Mouse (Mus musculus) stomach, embryonic 16.5 days (tissue): Measurements from ENCODE around the gene Slc22a21. TPM values are rescaled to one million over a fixed set of nuclear protein-coding genes. Genes with fewer than 3 reads are reported as not detected.

Source experiments
- ATAC-seq: fragments of 200-750 bp; cut with Nextera tagmentation; 2 replicates; pipeline ENCODE4 v1.8.0; 2017; ENCODE audit warnings: moderate number of reproducible peaks, moderate TSS enrichment; ENCODE audit not compliant: insufficient read depth, low FRiP score
- H3K27ac ChIP-seq: fragments of 300-500 bp; sonication (generic); 2 replicates; pipeline ENCODE4 v1.5.1; 2014; ENCODE audit warnings: low read length
- H3K27me3 ChIP-seq: fragments of 300-500 bp; sonication (generic); 2 replicates; pipeline ENCODE4 v1.6.1; 2014; ENCODE audit warnings: low read length, control low read depth, mixed read lengths; ENCODE audit not compliant: control insufficient read depth, insufficient read depth
- H3K36me3 ChIP-seq: fragments of 300-500 bp; sonication (generic); 2 replicates; pipeline ENCODE4 v1.6.1; 2014; ENCODE audit warnings: low read length; ENCODE audit not compliant: control insufficient read depth, insufficient read depth
- H3K4me1 ChIP-seq: fragments of 300-500 bp; sonication (generic); 2 replicates; pipeline ENCODE4 v1.6.1; 2014; ENCODE audit warnings: low read length, control low read depth, mixed read lengths; ENCODE audit not compliant: control insufficient read depth, insufficient read depth
- H3K4me2 ChIP-seq: fragments of 300-500 bp; sonication (generic); 2 replicates; pipeline ENCODE4 v1.6.1; 2014; ENCODE audit warnings: low read depth, low read length, mixed read lengths
- H3K4me3 ChIP-seq: fragments of 300-500 bp; sonication (generic); replicated peaks from 2 replicates; pipeline ENCODE4 v1.5.1; 2014; ENCODE audit warnings: mild to moderate bottlenecking, low read length
- H3K9ac ChIP-seq: fragments of 300-500 bp; sonication (generic); 2 replicates; pipeline ENCODE4 v1.6.1; 2014; ENCODE audit warnings: low read length
- H3K9me3 ChIP-seq: fragments of 300-500 bp; sonication (generic); replicated peaks from 2 replicates; pipeline ENCODE4 v1.6.1; 2016; ENCODE audit warnings: low read length, control low read depth; ENCODE audit not compliant: control insufficient read depth
- WGBS: fragments of 180-500 bp; shearing (Covaris S2); extraction: QIAGEN DNeasy Blood & Tissue Kit; methylation state at CpG from one replicate; pipeline ENCODE4 v1.1.7; 2014; 5-methylcytosine and 5-hydroxymethylcytosine counted together
- polyA plus RNA-seq: library from polyadenylated mRNA; unstranded; fragments of >200 nt; fragmentation: Nextera tagmentation; extraction: Ambion mirVana; gene quantifications from 2 replicates; pipeline ENCODE4 v1.2.1, GENCODE M21; 2015

Gene Slc22a21
- 8.9 and 9.2 TPM in 2 replicates for polyA plus RNA-seq

DNA sequence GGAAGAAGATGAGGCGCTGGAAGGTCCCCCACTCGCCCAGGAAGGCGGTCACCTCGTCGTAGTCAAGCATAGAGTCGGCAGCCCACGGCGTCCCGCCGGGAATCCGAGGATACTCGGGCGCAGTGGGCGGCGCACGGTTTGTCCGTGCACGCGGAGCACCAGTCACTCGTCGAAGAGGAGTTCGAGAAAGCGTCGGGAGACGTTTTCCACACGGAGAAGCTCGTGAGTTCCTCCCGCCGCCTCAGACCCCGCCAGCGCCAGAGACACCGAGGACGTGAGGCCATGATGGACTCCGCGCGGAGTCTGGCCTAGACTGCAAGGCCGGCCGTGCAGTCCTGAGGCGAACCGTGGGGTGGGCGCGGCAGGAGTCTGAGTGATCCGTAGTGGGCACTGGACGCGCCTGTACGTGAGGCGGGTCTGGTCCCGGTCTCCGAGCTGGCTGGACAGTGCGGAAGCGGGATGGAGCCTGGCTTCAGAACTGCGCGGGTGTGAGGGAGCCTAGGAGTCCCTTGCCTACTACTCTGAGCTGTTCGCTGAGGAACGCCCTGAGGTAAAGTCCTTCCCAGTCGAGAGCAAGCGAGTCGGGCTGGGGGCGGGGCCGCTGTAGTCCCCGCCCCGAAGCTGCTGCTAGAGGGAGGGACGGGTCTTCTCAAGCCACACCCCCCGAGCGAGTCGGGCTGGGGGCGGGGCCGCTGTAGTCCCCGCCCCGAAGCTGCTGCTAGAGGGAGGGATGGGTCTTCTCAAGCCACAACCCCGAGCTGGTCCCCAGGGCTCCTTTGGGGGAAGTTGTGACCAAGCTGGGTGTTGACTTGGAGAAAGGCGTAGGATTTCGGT lies at the start of gene Slc22a21:
TSS of gene Slc22a21 (minus strand) at position 545 of the 834 bp plus-strand sequence.
- peak within 1 kb of the TSS; percentile 80 for H3K9ac ChIP-seq
- ATAC-seq, result peak; percentile 98
- no peaks in the 10 kb centered on the region for H3K9me3 ChIP-seq
- H3K36me3 ChIP-seq, result no peaks in the 10 kb centered on the region
- H3K27ac ChIP-seq, result peak within 1 kb of the TSS; percentile 74
- H3K4me2 ChIP-seq, result peak within 1 kb of the TSS; percentile 80
- 1% methylated on average over 73 of the region's 73 CpGs for WGBS
- H3K4me3 ChIP-seq, result peak within 1 kb of the TSS; percentile 69
- H3K27me3 ChIP-seq, result no peaks in the 10 kb centered on the region
- H3K4me1 ChIP-seq, result peaks cover 3% of the 10 kb centered on the region; the same call in 1 of the 2 replicates

DNA sequence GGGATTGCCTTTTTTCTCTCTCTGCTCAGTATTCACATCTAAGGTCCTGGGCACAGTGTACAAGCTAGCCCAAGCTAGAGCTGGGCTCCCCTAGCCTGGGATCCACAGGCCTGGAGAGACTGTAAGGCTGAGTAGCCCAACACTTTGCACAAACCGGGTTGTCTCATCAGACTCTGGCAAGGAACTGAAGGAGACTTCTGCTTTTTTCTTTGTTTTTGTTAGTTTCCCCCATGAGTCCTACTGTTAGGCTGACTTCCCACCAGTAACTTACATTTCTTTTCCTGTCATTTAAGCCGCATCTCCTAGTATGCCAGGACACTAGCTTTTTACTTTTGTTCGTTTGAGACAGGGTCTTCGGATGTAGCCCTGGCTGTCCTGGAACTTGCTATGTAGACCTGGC lies 48.9 kb upstream of the Slc22a21 start:
- Histone ChIP-seq H3K27me3 (peaks cover 3% of the 10 kb centered on the region; the same call in 1 of the 2 replicates), H3K4me1 (peaks cover 16% of the 10 kb centered on the region; the same call in 1 of the 2 replicates), H3K27ac (no peak overlapping the region), H3K36me3 (no peaks in the 10 kb centered on the region), H3K9me3 (no peaks in the 10 kb centered on the region), H3K4me3 (no peak overlapping the region; the same call in 1 of the 2 replicates), H3K4me2 (peak overlapping the region; percentile 98), H3K9ac (peak overlapping the region; percentile 82)
- ATAC-seq, result no peak
- 81% methylated on average over 4 of the region's 4 CpGs for WGBS

DNA sequence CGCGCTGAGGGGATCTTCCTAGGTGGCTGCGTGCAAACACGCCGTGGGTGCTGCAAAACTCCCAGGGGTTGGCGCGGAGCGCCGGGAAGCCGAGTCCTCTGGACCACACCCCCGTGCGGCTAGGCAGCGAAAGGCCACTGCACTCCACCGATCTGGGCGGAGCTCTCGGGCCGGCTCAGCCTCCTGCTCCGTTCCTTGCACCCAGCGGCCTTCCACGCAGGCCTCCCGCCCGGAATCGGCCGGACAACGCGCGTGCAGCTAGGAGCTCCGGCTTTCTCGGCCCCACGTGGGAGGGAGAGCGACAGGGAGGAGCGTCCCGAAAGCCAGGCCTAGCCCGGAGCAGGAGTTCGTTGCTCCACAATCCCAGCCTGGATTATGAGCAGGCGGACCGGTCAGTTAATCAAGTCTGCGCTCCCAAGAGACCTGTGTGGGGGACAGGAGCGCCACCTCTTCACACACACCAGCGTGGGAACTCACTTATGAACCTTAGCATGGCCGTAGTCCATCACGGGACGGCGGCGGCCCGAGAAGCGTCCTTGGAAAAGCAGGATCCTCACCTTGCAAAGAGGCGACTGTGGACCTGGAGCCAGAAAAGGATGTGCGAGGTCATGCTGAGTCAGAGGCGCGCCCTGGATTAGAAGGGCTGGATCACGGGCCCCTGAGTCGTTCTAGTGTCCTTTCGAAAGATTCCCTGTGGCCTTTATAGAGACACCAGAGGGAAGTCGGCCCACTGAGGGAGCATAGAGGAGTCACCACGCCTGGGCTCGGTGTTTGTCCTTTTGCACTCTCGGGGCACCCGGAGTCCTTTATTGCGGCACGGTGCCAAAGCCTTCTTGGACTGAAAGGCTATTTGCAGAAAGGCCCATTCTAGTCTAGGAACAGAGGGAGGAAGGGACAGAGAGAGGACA lies 48.2 kb upstream of the Slc22a21 start, which contains the start of gene Slc22a4:
TSS of gene Slc22a4 (minus strand) at position 47 of the 908 bp plus-strand sequence.
- H3K4me2 ChIP-seq, result peak within 1 kb of the TSS; percentile 98
- H3K9me3 ChIP-seq, result no peaks in the 10 kb centered on the region
- WGBS, result 5% methylated on average over 61 of the region's 61 CpGs
- H3K36me3 ChIP-seq, result no peaks in the 10 kb centered on the region
- peak within 1 kb of the TSS; percentile 82 for H3K9ac ChIP-seq
- H3K4me3 ChIP-seq, result peak within 1 kb of the TSS; percentile 58
- no peak within 1 kb of the TSS for H3K27ac ChIP-seq
- peak; percentile 90 for ATAC-seq
- H3K27me3 ChIP-seq, result peaks cover 3% of the 10 kb centered on the region; the same call in 1 of the 2 replicates
- peaks cover 16% of the 10 kb centered on the region; the same call in 1 of the 2 replicates for H3K4me1 ChIP-seq

DNA sequence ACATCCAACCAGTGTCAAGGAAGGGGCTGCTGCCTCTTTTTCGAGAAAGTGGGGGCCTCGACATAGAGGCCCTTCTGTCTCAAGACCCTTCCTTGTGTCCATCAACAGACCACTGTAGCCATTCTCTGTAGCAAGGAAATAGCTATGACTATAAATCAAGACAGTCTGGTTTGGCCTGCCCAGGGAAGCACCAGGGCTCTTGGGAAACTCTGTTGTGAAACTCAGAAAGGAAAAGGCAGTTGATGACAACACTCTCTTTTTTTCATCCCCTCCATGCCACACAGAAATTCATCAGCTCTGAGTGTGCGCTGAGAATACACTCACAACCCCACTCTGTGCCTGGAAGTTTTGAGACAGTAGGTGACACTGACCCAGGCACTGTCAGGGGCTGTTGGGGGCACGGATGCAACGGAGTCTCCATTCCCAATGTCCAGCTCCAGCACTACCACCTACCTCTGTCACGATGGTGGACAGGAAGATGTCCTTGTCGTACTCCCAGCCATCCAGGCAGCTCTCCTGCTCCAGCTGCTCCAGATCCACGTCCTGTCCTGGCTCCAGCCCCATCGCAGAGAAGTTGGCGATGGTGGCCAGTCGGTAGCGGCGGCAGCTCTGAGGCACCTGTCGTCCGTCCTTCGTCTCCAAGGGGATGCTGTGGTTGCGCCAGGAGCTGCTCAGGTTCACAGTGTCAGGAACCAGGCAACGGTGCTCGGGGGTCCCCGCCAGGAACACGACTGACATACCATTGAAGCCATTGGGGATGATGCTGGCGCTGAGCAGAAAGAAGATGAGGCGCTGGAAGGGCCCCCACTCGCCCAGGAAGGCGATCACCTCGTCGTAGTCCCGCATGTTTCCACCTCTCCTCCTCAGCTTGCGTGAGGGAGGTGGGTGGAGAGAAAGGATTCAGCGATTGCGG lies 47.3 kb upstream of the Slc22a21 start:
- Histone ChIP-seq H3K9ac (peak overlapping the region; percentile 82), H3K36me3 (no peaks in the 10 kb centered on the region)
- ATAC-seq, result 0 out of 2 replicates have a peak, but pooled peaks have one; percentile 3

DNA sequence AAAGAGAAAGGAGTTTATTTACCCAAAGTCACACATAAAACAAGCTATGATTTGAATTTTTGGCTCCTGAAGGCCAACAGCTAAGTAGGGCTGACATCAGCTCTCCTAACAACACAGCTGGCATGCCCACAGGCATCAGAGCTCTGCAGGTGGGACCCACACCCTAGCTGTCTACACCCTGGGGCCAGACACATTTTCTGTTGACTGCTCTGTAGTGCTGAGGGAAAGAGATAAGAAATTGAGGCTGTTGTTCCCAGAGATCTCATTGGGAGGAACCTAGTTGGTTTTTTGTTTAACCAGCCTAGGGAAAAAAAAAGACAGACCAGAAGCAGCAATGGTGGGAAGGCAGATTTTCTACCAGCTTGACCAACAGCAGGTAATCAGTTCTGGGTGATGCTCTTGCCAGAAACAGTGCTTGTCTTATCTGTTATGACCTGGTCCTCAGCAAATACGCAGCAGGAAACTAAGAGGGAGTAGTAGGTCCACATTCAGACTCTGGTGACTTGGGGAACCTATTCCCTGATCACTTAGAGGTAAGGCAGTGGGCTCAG lies 46.4 kb upstream of the Slc22a21 start:
- WGBS, result 72% methylated on average over 1 of the region's 1 CpGs
- ATAC-seq, result 0 out of 2 replicates have a peak, but pooled peaks have one; percentile 39

More for the DNA sequence above, 47.3 kb upstream of the Slc22a21 start:
- Histone ChIP-seq H3K27ac (no peak overlapping the region), H3K27me3 (peaks cover 3% of the 10 kb centered on the region; the same call in 1 of the 2 replicates), H3K4me1 (peaks cover 16% of the 10 kb centered on the region; the same call in 1 of the 2 replicates), H3K9me3 (no peaks in the 10 kb centered on the region), H3K4me2 (peak overlapping the region; percentile 98), H3K4me3 (peak overlapping the region; percentile 58)
- WGBS, result 15% methylated on average over 31 of the region's 31 CpGs

DNA sequence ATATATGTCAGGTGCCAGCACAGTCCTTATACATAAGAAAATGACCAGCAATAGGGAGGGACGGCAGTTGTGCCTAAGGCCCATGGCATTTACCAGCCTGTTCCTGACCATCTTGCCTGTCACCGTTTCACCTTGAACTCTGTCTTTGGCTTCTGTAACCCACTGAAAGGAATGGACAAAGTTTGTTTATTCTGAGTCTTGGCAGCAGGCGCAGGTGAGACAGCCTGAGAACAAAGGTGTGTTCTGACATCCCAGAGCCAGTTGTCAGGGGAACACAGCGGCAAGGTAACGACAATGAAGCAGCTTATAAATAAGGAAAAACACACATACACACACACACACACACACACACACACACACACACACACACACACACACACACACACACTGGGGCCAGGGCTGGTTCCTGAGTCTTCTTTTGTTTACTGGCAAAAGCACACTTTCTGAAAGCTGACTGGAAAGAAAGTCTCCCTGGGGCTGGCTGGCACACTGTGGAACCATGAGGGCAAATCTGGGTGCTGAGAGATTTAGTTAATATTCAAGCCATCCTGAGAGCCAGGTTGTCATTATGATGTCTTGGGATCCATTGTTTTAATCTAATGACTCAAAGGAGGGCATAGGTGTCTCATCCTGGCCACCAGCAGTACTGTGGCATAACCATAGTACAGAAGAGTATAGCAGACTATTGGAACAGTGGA lies 41.4 kb upstream of the Slc22a21 start:
- Histone ChIP-seq H3K27ac (no peak overlapping the region), H3K27me3 (no peaks in the 10 kb centered on the region), H3K4me1 (no peaks in the 10 kb centered on the region), H3K4me3 (no peak overlapping the region), H3K9ac (no peak overlapping the region), H3K36me3 (no peaks in the 10 kb centered on the region), H3K4me2 (no peak overlapping the region), H3K9me3 (no peaks in the 10 kb centered on the region)
- WGBS, result 69% methylated on average over 5 of the region's 5 CpGs
- no peak for ATAC-seq

More for the DNA sequence above, 46.4 kb upstream of the Slc22a21 start:
- H3K27ac ChIP-seq, result no peak overlapping the region
- no peaks in the 10 kb centered on the region for H3K36me3 ChIP-seq
- peaks cover 3% of the 10 kb centered on the region; the same call in 1 of the 2 replicates for H3K27me3 ChIP-seq
- no peak overlapping the region for H3K9ac ChIP-seq
- no peak overlapping the region for H3K4me2 ChIP-seq
- peaks cover 16% of the 10 kb centered on the region; the same call in 1 of the 2 replicates for H3K4me1 ChIP-seq
- H3K9me3 ChIP-seq, result no peaks in the 10 kb centered on the region
- H3K4me3 ChIP-seq, result no peak overlapping the region

DNA sequence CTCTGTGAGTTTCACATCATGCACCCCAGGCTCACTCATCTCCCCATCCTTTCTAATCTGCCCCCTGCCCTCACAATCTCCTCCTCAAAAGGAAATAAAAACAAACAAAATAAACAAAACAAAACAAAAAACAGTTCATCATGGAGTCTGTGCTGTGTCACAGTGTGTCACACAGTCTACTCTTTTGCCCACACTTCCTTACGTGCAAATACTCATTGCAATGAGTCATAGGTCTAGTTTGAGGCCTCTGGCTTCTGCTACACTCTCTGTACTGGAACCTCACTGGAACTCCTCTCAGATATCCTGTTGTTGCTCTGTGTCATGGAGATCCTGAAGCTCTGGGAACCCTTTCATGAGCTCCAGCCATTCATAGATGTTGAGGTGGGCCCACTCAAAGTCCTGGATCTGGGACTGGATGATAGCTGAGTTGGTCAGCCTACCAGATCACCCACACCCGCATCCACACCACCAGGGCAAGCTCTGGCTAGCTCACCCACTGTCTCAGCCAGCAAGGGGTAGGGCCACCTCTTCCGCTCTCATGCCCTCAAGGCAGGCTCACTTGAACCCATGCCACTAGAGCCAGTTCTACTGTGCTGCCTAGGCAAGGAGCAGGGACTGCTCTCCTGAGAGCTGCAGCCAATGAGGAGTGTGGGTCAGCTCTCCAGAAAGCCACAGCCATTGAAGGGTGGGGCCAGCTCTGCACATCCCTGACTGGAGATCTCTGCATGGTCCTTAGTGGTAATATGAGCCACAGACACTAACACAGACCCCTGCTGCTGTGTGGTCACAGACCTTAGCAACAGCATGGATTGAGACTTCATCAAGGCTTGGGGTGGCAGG lies 39.0 kb upstream of the Slc22a21 start:
- ATAC-seq, result no peak
- WGBS, result 72% methylated on average over 3 of the region's 3 CpGs
- Histone ChIP-seq H3K27ac (no peak overlapping the region), H3K4me3 (no peak overlapping the region), H3K4me1 (no peaks in the 10 kb centered on the region), H3K4me2 (no peak overlapping the region), H3K27me3 (no peaks in the 10 kb centered on the region), H3K36me3 (no peaks in the 10 kb centered on the region), H3K9ac (no peak overlapping the region), H3K9me3 (no peaks in the 10 kb centered on the region)
